Mouse (Mus musculus) erythroblast, embryonic 14.5 days (primary cell): Measurements from ENCODE around the gene Foxa1.

ENCODE experiments used
- GATA1 ChIP-seq: IDR thresholded peaks from 2 replicates; pipeline ENCODE4 v1.6.1; 2012; ENCODE audit warnings: low read length, inconsistent platforms, mixed read lengths
- TAL1 ChIP-seq: IDR thresholded peaks from 3 replicates; pipeline ENCODE4 v1.6.1; 2012; ENCODE audit warnings: low read length, inconsistent platforms, mixed read lengths

DNA sequence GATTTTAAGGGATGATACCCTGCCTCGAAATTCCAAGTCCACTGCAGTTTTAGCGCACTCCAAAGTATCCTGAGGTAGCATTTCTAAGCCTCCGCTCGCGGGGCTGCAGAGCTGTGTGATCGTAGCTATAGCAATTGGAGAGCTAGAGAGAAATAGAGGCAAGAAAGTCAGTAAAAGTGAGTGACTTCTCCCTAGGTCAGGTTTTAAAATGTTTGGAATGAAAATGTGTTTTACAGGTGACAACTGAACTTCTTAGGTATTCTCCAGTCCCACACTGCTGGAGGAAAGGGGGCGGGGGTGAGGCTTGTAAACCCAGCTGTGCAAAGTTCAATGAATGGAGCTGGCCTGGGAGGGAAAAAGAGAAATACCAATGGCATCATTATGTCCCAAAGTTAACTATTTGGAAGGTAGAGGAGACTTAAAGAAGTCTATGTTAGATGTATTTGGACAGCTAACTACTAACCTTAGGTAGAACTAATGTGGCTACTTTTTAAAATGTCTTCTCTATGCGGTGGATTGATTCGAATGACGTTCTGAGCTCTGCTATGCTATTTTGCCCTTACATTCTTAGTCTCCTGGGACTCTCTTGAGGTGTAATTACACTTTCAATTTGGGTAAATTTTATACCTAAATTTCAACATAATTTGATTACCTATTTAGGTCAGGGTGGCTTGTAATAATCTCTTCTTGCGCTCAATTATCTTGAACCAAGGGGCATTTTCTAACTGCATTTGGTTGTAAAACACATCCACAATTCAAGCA lies 9.6 kb downstream of the Foxa1 start:
- no peak for TF ChIP-seq GATA1
- TF ChIP-seq TAL1, result no peak
